Mouse (Mus musculus): ENCODE data around the gene Acadvl. TPM values are rescaled to one million over a fixed set of nuclear protein-coding genes. Genes with fewer than 3 reads are reported as not detected.

Acadvl gene
- polyA plus RNA-seq, 1 experiment from 2014 or later, result 61.9 TPM

DNA sequence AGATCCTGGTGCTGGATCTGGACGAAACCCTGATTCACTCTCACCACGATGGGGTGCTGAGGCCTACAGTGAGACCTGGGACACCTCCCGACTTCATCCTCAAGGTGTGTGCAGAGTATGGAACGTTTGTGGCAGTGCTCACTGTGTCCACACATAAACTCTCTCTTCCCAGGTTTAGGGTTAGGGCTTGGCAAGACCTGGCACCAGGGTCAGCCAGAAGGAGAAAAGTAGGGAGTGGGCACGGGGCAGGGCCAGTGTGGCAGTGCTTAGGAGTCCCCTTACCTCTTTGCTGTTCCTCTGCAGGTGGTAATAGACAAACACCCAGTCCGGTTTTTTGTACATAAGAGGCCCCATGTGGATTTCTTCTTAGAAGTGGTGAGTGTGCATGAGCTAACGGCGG, 30.8 kb downstream of the Acadvl start:
- Histone ChIP-seq H3K9ac (no peak overlapping the region), H3K27ac (no peak overlapping the region), H3K27me3 (no peaks in the 10 kb centered on the region), H3K4me1 (peaks cover 24% of the 10 kb centered on the region), H3K4me2 (replicated peaks) (0 out of 2 replicates have a peak overlapping the region, but pooled peaks have one; percentile 4), H3K36me3 (peaks cover 50% of the 10 kb centered on the region), H3K9me3 (replicated peaks) (no peaks in the 10 kb centered on the region), H3K4me3 (no peak overlapping the region)
- no peak for ATAC-seq (ENCODE audit: low FRiP score)
- 93% methylated on average over 8 of the region's 8 CpGs for WGBS

DNA sequence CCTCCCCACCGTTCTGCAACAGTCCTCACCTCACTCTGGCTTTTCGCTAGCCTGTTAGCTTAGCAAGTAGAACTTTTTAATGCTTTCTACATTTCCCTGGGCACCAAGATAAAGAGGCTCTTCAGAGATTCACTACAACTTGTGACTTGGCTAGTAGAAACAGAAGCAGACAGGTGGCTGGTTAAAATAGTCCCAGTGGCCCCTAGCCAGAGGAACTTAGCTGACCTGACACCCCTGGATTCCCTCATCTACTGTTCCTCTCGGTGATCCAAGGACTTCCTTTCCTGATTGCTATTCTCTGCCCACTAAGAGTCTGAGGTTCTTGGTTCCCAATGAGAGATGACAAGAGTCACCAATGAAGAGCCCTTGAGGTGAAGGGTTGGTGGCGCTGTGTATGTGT, 31.8 kb downstream of the Acadvl start:
- WGBS, result 91% methylated on average over 4 of the region's 4 CpGs
- Histone ChIP-seq H3K36me3 (peaks cover 42% of the 10 kb centered on the region), H3K4me1 (peaks cover 26% of the 10 kb centered on the region), H3K4me2 (replicated peaks) (peak overlapping the region; percentile 73), H3K4me3 (no peak overlapping the region), H3K9me3 (replicated peaks) (no peaks in the 10 kb centered on the region), H3K27ac (no peak overlapping the region), H3K9ac (no peak overlapping the region), H3K27me3 (no peaks in the 10 kb centered on the region)
- no peak for ATAC-seq (ENCODE audit: low FRiP score)

DNA sequence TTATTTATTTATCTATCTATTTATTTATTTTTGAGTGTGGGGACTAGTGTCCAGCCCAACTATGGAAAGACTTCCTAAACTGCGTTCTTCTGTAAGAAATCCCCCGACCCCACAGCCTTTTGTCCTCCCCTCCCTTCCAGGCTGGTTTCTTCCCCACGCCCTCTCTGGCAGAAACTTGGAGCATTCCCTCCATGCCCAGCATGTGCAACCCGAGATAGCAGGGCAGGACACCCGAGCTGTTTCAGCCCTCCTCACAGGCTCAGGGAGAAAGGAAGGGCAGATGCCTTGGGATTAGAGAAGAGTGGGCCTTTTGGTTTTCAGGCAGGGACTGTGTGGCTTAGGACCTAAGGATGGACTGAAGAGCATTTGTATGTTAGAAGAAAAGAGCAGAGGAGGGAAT, 32.3 kb downstream of the Acadvl start:
- peak overlapping the region; percentile 73 for H3K4me2 ChIP-seq (replicated peaks)
- H3K9me3 ChIP-seq (replicated peaks), result no peaks in the 10 kb centered on the region
- peaks cover 26% of the 10 kb centered on the region for H3K4me1 ChIP-seq
- peak overlapping the region; percentile 13; the same call in 1 of the 2 replicates for H3K4me3 ChIP-seq
- H3K36me3 ChIP-seq, result peaks cover 37% of the 10 kb centered on the region
- no peak overlapping the region for H3K27ac ChIP-seq
- ATAC-seq (ENCODE audit: low FRiP score), result no peak
- H3K27me3 ChIP-seq, result no peaks in the 10 kb centered on the region
- WGBS, result 39% methylated on average over 5 of the region's 5 CpGs
- peak overlapping the region; percentile 99 for H3K9ac ChIP-seq

DNA sequence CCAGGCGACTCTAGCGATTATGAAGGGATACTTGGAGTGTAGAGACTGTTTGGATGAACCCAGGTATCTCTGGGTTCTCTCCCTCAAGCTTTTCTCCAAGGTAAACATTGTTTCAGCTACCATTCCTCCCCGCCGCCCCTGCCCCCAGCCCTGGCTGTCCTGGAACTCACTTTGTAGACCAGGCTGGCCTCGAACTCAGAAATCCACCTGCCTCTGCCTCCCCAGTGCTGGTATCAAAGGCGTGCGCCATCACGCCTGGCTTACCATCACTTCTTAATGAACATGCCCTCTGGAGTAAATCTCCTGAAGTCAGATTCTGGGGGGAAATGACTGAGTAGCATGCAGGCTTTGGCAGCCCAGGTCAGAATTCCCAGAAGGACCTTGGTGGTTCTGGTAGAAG, 33.0 kb downstream of the Acadvl start, which contains the start of gene Elp5:
Gene Elp5 (minus strand): TSS at position 293 of the 400 bp plus-strand sequence.
- H3K27ac ChIP-seq, result peak within 1 kb of the TSS; percentile 98
- no peaks in the 10 kb centered on the region for H3K9me3 ChIP-seq (replicated peaks)
- peaks cover 37% of the 10 kb centered on the region for H3K36me3 ChIP-seq
- H3K4me1 ChIP-seq, result peaks cover 26% of the 10 kb centered on the region
- peak within 1 kb of the TSS; percentile 99 for H3K9ac ChIP-seq
- peak within 1 kb of the TSS; percentile 100 for H3K4me3 ChIP-seq
- no peaks in the 10 kb centered on the region for H3K27me3 ChIP-seq
- no peak for ATAC-seq (ENCODE audit: low FRiP score)
- peak within 1 kb of the TSS; percentile 73 for H3K4me2 ChIP-seq (replicated peaks)
- WGBS, result 73% methylated on average over 8 of the region's 8 CpGs

GRCm38 (mm10) chr11:69981141-69981762, 34.0 kb downstream of the Acadvl start, which contains the start of gene Ctdnep1:
TSS of gene Ctdnep1 (plus strand) at chr11:69981156.
- Histone ChIP-seq H3K4me3 (peak within 1 kb of the TSS; percentile 100), H3K9ac (peak within 1 kb of the TSS; percentile 99), H3K27me3 (no peaks in the 10 kb centered on the region), H3K36me3 (peaks cover 37% of the 10 kb centered on the region), H3K9me3 (replicated peaks) (no peaks in the 10 kb centered on the region), H3K4me2 (replicated peaks) (peak within 1 kb of the TSS; percentile 73), H3K27ac (peak within 1 kb of the TSS; percentile 98), H3K4me1 (peaks cover 26% of the 10 kb centered on the region)
- under 1% methylated on average over 40 of the region's 43 CpGs for WGBS
- ATAC-seq (ENCODE audit: low FRiP score), result peak; percentile 66

DNA sequence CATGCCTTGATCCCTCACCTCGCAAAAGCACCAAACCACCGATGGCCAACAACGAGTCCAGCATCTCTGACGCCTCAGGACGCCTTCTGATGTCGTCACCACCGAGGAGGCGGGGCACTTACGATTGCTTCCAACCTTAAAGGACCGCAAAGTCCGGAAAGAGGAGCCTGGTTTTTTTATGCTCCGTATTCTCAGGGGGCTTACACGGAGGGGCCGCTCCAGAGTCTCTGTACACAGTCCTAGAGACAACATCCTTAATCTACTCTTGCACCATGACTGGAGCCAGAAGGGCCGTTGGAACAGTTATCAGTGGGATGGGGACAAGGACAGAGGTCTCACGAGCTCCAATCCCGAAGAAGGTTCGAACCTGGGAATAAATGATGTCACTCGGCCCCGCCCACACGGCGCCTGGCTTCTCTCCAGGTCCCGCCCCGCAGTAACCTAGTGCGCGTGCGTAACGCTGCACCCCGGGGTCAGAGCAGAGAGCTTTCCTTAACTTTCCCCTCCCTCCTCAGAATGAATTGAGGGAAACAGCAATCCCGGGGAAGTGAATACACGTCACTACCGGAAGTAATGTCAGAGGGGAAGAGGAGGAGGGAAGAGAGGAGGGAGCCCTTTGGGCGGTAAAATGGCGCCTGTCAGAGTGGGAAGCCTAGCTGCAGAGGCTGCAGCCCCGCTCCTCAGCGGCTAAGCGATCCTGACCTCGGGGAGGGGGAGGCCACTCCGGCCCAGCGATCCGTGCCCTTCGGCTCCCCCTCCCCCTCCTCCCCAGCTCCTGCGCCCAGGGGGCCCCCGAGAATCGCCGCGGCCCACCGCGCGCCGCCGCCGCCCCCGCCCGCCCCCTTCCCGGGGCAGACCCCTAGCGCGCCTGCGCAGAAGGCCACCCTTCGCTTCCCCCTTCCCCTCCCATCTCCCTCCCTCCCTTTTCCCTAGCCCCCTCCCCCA, 34.7 kb downstream of the Acadvl start:
- Histone ChIP-seq H3K4me2 (replicated peaks) (peak overlapping the region; percentile 73), H3K9me3 (replicated peaks) (no peaks in the 10 kb centered on the region), H3K4me3 (peak overlapping the region; percentile 100), H3K9ac (peak overlapping the region; percentile 99), H3K4me1 (peaks cover 26% of the 10 kb centered on the region), H3K27me3 (no peaks in the 10 kb centered on the region), H3K36me3 (peaks cover 39% of the 10 kb centered on the region), H3K27ac (peak overlapping the region; percentile 98)
- ATAC-seq (ENCODE audit: low FRiP score), result peak; percentile 94
- WGBS, result 2% methylated on average over 53 of the region's 60 CpGs

GRCm38 (mm10) chr11:69979827-69980195, 35.4 kb downstream of the Acadvl start:
- peak overlapping the region; percentile 73 for H3K4me2 ChIP-seq (replicated peaks)
- ATAC-seq (ENCODE audit: low FRiP score), result no peak
- H3K27ac ChIP-seq, result peak overlapping the region; percentile 98
- peaks cover 39% of the 10 kb centered on the region for H3K36me3 ChIP-seq
- WGBS, result 4% methylated on average over 16 of the region's 16 CpGs
- no peaks in the 10 kb centered on the region for H3K27me3 ChIP-seq
- H3K9ac ChIP-seq, result peak overlapping the region; percentile 80
- H3K4me1 ChIP-seq, result peaks cover 26% of the 10 kb centered on the region
- H3K4me3 ChIP-seq, result peak overlapping the region; percentile 100
- no peaks in the 10 kb centered on the region for H3K9me3 ChIP-seq (replicated peaks)

- Histone ChIP-seq H3K9me3 (replicated peaks) (no peaks in the 10 kb centered on the region), H3K4me3 (no peak overlapping the region)
- ATAC-seq (ENCODE audit: low FRiP score), result no peak
These were observed 38.9 kb downstream of the Acadvl start for GRCm38 (mm10) chr11:69976271-69976670.

GRCm38 (mm10) chr11:69974907-69975306, 40.3 kb downstream of the Acadvl start:
- H3K27ac ChIP-seq, result no peak overlapping the region
- H3K9ac ChIP-seq, result no peak overlapping the region
- no peak overlapping the region for H3K4me3 ChIP-seq
- H3K9me3 ChIP-seq (replicated peaks), result no peaks in the 10 kb centered on the region
- H3K36me3 ChIP-seq, result peaks cover 60% of the 10 kb centered on the region
- H3K27me3 ChIP-seq, result no peaks in the 10 kb centered on the region
- no peak overlapping the region for H3K4me2 ChIP-seq (replicated peaks)
- 93% methylated on average over 2 of the region's 2 CpGs for WGBS
- peaks cover 5% of the 10 kb centered on the region for H3K4me1 ChIP-seq
- no peak for ATAC-seq (ENCODE audit: low FRiP score)

More at GRCm38 (mm10) chr11:69976271-69976670, 38.9 kb downstream of the Acadvl start:
- peaks cover 5% of the 10 kb centered on the region for H3K4me1 ChIP-seq
- H3K27me3 ChIP-seq, result no peaks in the 10 kb centered on the region
- H3K27ac ChIP-seq, result no peak overlapping the region
- WGBS, result 88% methylated on average over 4 of the region's 4 CpGs
- no peak overlapping the region for H3K4me2 ChIP-seq (replicated peaks)
- H3K36me3 ChIP-seq, result peaks cover 54% of the 10 kb centered on the region
- H3K9ac ChIP-seq, result no peak overlapping the region

- Histone ChIP-seq H3K4me1 (peaks cover 9% of the 10 kb centered on the region), H3K9ac (no peak overlapping the region), H3K4me2 (replicated peaks) (no peak overlapping the region), H3K27ac (no peak overlapping the region), H3K36me3 (peaks cover 58% of the 10 kb centered on the region), H3K4me3 (no peak overlapping the region), H3K9me3 (replicated peaks) (no peaks in the 10 kb centered on the region), H3K27me3 (peaks cover 32% of the 10 kb centered on the region)
- ATAC-seq (ENCODE audit: low FRiP score), result no peak
- WGBS, result 92% methylated on average over 3 of the region's 3 CpGs
These were observed 44.4 kb downstream of the Acadvl start for GRCm38 (mm10) chr11:69970775-69971174.

DNA sequence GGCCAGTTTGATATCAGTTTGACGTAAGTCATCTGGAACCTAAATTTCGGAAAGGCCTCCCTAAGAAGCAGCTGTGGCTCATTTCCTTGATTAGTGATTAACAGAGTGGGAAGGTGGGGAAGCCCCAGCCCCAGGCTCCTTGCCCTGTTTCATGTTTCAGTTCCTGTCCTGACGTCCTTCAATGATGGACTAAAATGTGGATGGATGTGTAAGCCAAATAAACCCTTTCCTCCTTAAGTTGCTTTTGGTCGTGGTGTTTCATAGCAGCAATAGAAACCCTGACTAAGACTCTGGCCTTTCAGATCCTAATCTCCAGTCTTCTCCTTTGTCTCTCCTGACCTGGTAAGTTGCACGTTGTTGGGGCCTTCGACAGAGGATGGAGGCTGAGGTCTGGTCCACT, 45.0 kb downstream of the Acadvl start:
- Histone ChIP-seq H3K4me3 (no peak overlapping the region), H3K9me3 (replicated peaks) (no peaks in the 10 kb centered on the region), H3K36me3 (peaks cover 52% of the 10 kb centered on the region), H3K27me3 (peaks cover 37% of the 10 kb centered on the region), H3K4me2 (replicated peaks) (no peak overlapping the region), H3K9ac (no peak overlapping the region), H3K27ac (no peak overlapping the region), H3K4me1 (peaks cover 12% of the 10 kb centered on the region)
- 89% methylated on average over 6 of the region's 6 CpGs for WGBS
- no peak for ATAC-seq (ENCODE audit: low FRiP score)

DNA sequence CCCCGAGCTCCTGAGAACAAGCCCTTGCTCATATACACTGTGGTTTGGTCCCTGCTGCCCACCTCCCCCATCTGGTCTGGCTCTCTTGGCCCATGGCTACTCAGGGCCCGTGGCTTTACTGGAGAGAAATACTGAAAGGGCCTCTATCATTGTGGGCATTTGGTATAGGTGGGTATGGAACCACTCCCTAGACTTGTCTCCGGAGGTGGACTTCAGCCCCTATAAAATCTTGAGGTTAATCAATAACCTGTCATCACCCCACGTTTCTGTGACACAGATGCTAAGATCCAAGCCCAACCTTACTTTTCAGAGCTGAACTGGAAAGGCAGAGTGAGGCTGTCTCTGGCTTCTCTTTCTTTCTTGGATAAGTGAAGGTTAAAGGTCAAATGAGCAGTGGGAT, 46.4 kb downstream of the Acadvl start:
- Histone ChIP-seq H3K36me3 (peaks cover 38% of the 10 kb centered on the region), H3K4me2 (replicated peaks) (no peak overlapping the region), H3K4me3 (no peak overlapping the region), H3K9ac (no peak overlapping the region), H3K9me3 (replicated peaks) (no peaks in the 10 kb centered on the region), H3K4me1 (peaks cover 12% of the 10 kb centered on the region), H3K27me3 (peaks cover 51% of the 10 kb centered on the region), H3K27ac (no peak overlapping the region)
- no peak for ATAC-seq (ENCODE audit: low FRiP score)
- WGBS, result 89% methylated on average over 4 of the region's 4 CpGs

All from hindbrain, embryonic 12.5 days (tissue).